Comparison of ENCODE assay signal across 10 mouse cellular contexts in the genomic region with DNA sequence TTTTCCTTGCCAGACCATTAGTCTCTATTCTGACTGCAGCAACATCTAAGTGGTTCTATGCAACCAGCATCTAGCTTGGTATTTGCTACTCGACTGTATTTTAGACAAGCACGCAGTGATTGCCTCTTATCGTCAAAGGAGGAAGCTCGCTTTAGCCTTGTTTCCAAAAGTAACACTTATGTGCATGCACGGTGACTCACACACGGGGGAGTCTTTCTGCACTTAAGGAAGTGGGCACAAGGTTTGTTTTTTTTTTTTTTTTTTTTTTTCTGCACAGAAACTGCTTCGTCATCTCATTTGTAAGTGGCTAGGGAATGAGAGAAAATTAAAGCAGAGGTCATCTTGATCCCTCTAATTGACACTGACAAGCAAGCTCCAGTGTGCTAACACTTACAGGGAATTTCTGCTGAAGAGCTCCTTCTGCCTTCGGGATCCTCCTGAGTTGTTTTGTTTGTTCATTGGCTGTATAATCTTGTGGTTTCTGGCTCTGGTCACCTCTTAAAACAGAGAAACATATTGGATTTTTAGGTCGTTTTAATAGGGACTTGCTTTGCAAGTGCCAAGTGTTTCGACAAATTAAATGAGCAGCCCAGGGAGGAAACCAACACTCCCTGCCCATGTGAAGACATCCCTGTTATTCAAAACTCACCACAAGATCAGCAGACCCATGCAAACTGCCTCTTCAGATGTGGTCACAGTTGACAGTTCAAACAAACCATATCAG. TPM values are rescaled to one million over a fixed set of nuclear protein-coding genes. Genes with fewer than 3 reads are reported as not detected.
DNase-seq lines count a peak whose midpoint lies in the region; ATAC-seq and TF ChIP-seq lines count a peak whose summit lies in the region.
"Had no signal": no experiment of that assay in that cellular context is flagged by ENCODE, and none has a peak within 500 bp of the region (broad histone marks: within the 10 kb centered on the region; RNA-seq: fewer than 3 reads in every experiment).

No protein-coding gene starts in this region.

- DNase-seq in layer of hippocampus, adult 9-11 months = peak; percentile 69
- no peak for DNase-seq in layer of hippocampus, adult 11-12 months (ENCODE audit: low spot score)
- peak; percentile 85 for DNase-seq in Muller cell, postnatal 12 days (ENCODE audit: inconsistent ontology term)
- no peak for DNase-seq in gastrocnemius, postnatal 25 days

- H3K9me3 ChIP-seq in forebrain, embryonic 16.5 days (ENCODE audit: control insufficient read depth, low read length) = no peaks in the 10 kb centered on the region
- H3K9me3 ChIP-seq: embryonic facial prominence, embryonic 15.5 days; limb, embryonic 15.5 days had no signal

- H3K9ac ChIP-seq in forebrain, embryonic 16.5 days (replicated peaks; ENCODE audit: low read depth, low read length) = no peak overlapping the region
- H3K9ac ChIP-seq: embryonic facial prominence, embryonic 15.5 days; limb, embryonic 15.5 days had no signal

- 62% methylated on average over 10 of the region's 10 CpGs for WGBS in forebrain, embryonic 16.5 days

- H3K27ac ChIP-seq in embryonic fibroblast, embryonic 13.5 days (ENCODE audit: insufficient read depth, low read length) = peak overlapping the region; percentile 77
- H3K27ac ChIP-seq in forebrain, embryonic 16.5 days (ENCODE audit: low read length) = no peak overlapping the region
- H3K27ac ChIP-seq: embryonic facial prominence, embryonic 15.5 days; hindbrain, postnatal 0 days; limb, embryonic 15.5 days had no signal

- H3K4me2 ChIP-seq in forebrain, embryonic 16.5 days (ENCODE audit: low read length) = no peak overlapping the region
- H3K4me2 ChIP-seq: embryonic facial prominence, embryonic 15.5 days; limb, embryonic 15.5 days had no signal

- TF ChIP-seq CTCF in embryonic fibroblast, embryonic 13.5 days (IDR thresholded peaks at IDR 0.05; ENCODE audit: borderline replicate concordance, insufficient read depth, low read length) = no peak

- no peak for TF ChIP-seq POLR2A in embryonic fibroblast, embryonic 13.5 days (IDR thresholded peaks at IDR 0.05; ENCODE audit: low read depth, low read length)

- H3K4me1 ChIP-seq in embryonic fibroblast, embryonic 13.5 days (ENCODE audit: control insufficient read depth, insufficient read depth, low read length) = peaks cover 9% of the 10 kb centered on the region; the same call in 1 of the 2 replicates
- peaks cover 3% of the 10 kb centered on the region; the same call in 1 of the 2 replicates for H3K4me1 ChIP-seq in forebrain, embryonic 16.5 days (replicated peaks; ENCODE audit: control insufficient read depth, insufficient read depth, low read length)

- ATAC-seq in megakaryocyte progenitor cell, adult 5-6 weeks (replicated peaks; ENCODE audit: poor library complexity) = peak; percentile 85
- ATAC-seq in forebrain, embryonic 16.5 days = no peak
- ATAC-seq: hindbrain, postnatal 0 days had no signal

- H3K27me3 ChIP-seq in forebrain, embryonic 16.5 days (replicated peaks; ENCODE audit: control insufficient read depth, insufficient read depth, low read length) = no peaks in the 10 kb centered on the region
- H3K27me3 ChIP-seq: embryonic facial prominence, embryonic 15.5 days; limb, embryonic 15.5 days had no signal

- H3K36me3 ChIP-seq in forebrain, embryonic 16.5 days (ENCODE audit: control insufficient read depth, insufficient read depth) = no peaks in the 10 kb centered on the region
- H3K36me3 ChIP-seq: embryonic facial prominence, embryonic 15.5 days; limb, embryonic 15.5 days had no signal

- H3K4me3 ChIP-seq in embryonic fibroblast, embryonic 13.5 days (ENCODE audit: insufficient read depth, low read length) = no peak overlapping the region
- no peak overlapping the region for H3K4me3 ChIP-seq in forebrain, embryonic 16.5 days (replicated peaks; ENCODE audit: low read length)
- H3K4me3 ChIP-seq: embryonic facial prominence, embryonic 15.5 days; limb, embryonic 15.5 days had no signal

RNA-seq across cellular contexts. Expression of a gene that starts 55.0 kb away (rescaled TPM):
- 90.6 and 94.9 TPM in 2 replicates for polyA plus RNA-seq in embryonic fibroblast, embryonic 13.5 days (2011; ENCODE audit: insufficient read length, low read depth, missing spikeins)
- total RNA-seq in megakaryocyte progenitor cell, adult 5-6 weeks (2015) = not detected in 2 replicates
- not detected in 2 replicates for total RNA-seq in megakaryocyte progenitor cell, adult 5-6 weeks (2017)
- 36.3 and 43.9 TPM in 2 replicates for polyA plus RNA-seq in forebrain, embryonic 16.5 days (2015; fragmentation: Nextera tagmentation; extraction: Ambion mirVana)
- total RNA-seq in gastrocnemius, postnatal 25 days (2021) = 1 to 10 TPM; 5.1 to 7.3 TPM

Comparison
In these comparisons a context has a peak if more than half of its experiments do, and no peak if none do; other contexts are left out.
1. DNase-seq: peak in layer of hippocampus, adult 9-11 months (single experiment) and Muller cell, postnatal 12 days (single experiment); none in layer of hippocampus, adult 11-12 months (single experiment) and gastrocnemius, postnatal 25 days (single experiment).
2. RNA of a gene that starts 55.0 kb away (total RNA-seq): 5.1 to 7.3 TPM in gastrocnemius, postnatal 25 days; not detected in megakaryocyte progenitor cell, adult 5-6 weeks; every median in the first group is over 4 times any median in the second.